Mouse (Mus musculus) embryonic facial prominence, embryonic 11.5 days (tissue): ENCODE data around the gene Pcsk5. TPM values are rescaled to one million over a fixed set of nuclear protein-coding genes. Genes with fewer than 3 reads are reported as not detected.
A peak's percentile ranks its signal among the peaks of the same experiment; 100 is the strongest.

Experiments
- ATAC-seq: fragments of 200-750 bp; cut with Nextera tagmentation; replicated peaks from 2 replicates; pipeline ENCODE4 v1.8.0; 2017; ENCODE audit warnings: low read depth; ENCODE audit not compliant: insufficient number of reproducible peaks, low FRiP score, low TSS enrichment
- DNase-seq: peaks from one replicate; pipeline ENCODE4 v3.0.0-alpha.2; 2015; ENCODE audit warnings: low spot score
- H3K27ac ChIP-seq: fragments of 300-500 bp; sonication (generic); replicated peaks from 2 replicates; pipeline ENCODE4 v1.5.1; 2014; ENCODE audit warnings: mild to moderate bottlenecking, low read depth, low read length, control low read depth
- H3K27me3 ChIP-seq: fragments of 300-500 bp; sonication (generic); 2 replicates; pipeline ENCODE4 v1.6.1; 2014; ENCODE audit warnings: mild to moderate bottlenecking, low read length, moderate library complexity, mixed read lengths; ENCODE audit not compliant: control insufficient read depth, insufficient read depth
- H3K36me3 ChIP-seq: fragments of 300-500 bp; sonication (generic); replicated peaks from 2 replicates; pipeline ENCODE4 v1.6.1; 2014; ENCODE audit warnings: low read depth, mild to moderate bottlenecking, low read length, moderate library complexity, mixed read lengths; ENCODE audit not compliant: control insufficient read depth, insufficient read depth
- H3K4me1 ChIP-seq: fragments of 300-500 bp; sonication (generic); 2 replicates; pipeline ENCODE4 v1.6.1; 2014; ENCODE audit warnings: low read length, mixed read lengths; ENCODE audit not compliant: control insufficient read depth, insufficient read depth
- H3K4me2 ChIP-seq: fragments of 300-500 bp; sonication (generic); 2 replicates; pipeline ENCODE4 v1.6.1; 2014; ENCODE audit warnings: low read depth, mild to moderate bottlenecking, control low read depth, low read length, moderate library complexity
- H3K4me3 ChIP-seq: fragments of 300-500 bp; sonication (generic); 2 replicates; pipeline ENCODE4 v1.5.1; 2014; ENCODE audit warnings: low read depth, low read length, control low read depth
- H3K9ac ChIP-seq: fragments of 300-500 bp; sonication (generic); replicated peaks from 2 replicates; pipeline ENCODE4 v1.6.1; 2014; ENCODE audit warnings: mild to moderate bottlenecking, control low read depth, low read length
- H3K9me3 ChIP-seq: fragments of 300-500 bp; sonication (generic); replicated peaks from 2 replicates; pipeline ENCODE4 v1.6.1; 2016; ENCODE audit warnings: mild to moderate bottlenecking, low read length, inconsistent platforms, mixed read lengths; ENCODE audit not compliant: control insufficient read depth
- WGBS: fragments of 180-500 bp; shearing (Covaris S2); extraction: QIAGEN DNeasy Blood & Tissue Kit; methylation state at CpG from one replicate; pipeline ENCODE4 v1.1.7; 2014; 5-methylcytosine and 5-hydroxymethylcytosine counted together
- polyA plus RNA-seq: library from polyadenylated mRNA; unstranded; fragments of >200 nt; fragmentation: Nextera tagmentation; extraction: Ambion mirVana; gene quantifications from 2 replicates; pipeline ENCODE4 v1.2.1, GENCODE M21; 2014

The Pcsk5 gene
- polyA plus RNA-seq, 1 experiment from 2014 or later, result 17.0 TPM

DNA sequence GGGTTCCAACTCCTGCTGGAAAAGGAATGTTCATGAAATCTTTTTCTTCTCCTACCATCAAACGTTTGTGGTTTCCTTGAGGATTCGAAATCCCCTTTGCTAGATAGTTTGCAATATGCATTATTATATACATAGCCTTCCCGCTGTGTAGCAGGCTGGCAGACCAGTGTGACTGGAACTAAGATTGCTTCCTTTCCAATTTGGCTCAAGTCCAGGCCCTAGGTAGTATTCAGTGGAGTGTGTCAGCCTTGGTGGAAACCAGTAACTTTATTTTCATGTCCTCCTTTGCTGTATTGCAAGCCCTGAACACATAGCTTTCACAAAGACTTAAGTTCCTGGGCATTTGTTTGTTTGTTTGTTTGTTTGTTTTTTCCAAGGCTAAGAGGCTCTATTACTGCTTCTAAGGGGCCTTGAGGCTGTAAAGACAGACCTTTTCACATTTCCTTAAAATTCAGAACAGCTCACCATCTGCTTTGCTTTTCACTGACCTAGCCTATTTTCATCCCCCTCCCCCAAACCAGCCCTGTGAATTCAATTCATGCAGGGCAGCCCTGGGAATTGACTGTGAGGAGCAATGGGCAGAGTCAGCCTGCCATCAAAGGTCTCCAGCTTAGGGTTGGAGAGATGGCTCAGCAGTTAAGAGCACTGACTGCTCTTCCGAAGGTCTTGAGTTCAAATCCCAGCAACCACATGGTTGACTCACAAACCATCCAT, 397.8 kb downstream of the Pcsk5 start:
- no peak overlapping the region for H3K4me2 ChIP-seq
- H3K4me1 ChIP-seq, result no peaks in the 10 kb centered on the region
- 65% methylated on average over 4 of the region's 4 CpGs for whole genome bisulfite sequencing
- H3K36me3 ChIP-seq, result no peaks in the 10 kb centered on the region
- no peak for ATAC-seq
- peak; percentile 51 for DNase-seq
- H3K27me3 ChIP-seq, result no peaks in the 10 kb centered on the region
- no peaks in the 10 kb centered on the region for H3K9me3 ChIP-seq
- H3K4me3 ChIP-seq, result no peak overlapping the region
- no peak overlapping the region for H3K9ac ChIP-seq
- no peak overlapping the region for H3K27ac ChIP-seq

DNA sequence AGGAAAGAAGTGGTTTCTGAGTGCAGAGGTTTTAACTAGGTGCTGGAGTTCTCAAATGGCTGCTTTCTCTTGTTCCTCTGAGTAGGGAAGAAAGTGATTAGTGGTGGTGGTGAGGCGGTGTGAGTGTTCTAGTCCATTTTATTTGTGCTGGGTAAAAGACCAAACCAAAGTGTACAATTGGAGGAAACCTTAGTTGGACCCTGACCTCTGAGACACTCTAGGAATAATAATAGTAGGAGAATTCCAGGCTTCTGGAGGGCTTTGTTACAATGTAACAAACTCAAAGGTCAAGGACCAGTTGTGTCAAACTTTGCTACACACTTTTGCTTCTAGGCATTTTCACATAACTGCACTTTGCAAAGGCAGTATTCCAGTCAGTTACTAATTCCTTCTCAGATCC, 400.8 kb downstream of the Pcsk5 start:
- DNase-seq (no peak), ATAC-seq (no peak)
- Histone ChIP-seq H3K27me3 (no peaks in the 10 kb centered on the region), H3K4me2 (no peak overlapping the region), H3K9ac (no peak overlapping the region), H3K4me3 (no peak overlapping the region), H3K27ac (no peak overlapping the region), H3K36me3 (no peaks in the 10 kb centered on the region), H3K9me3 (no peaks in the 10 kb centered on the region), H3K4me1 (no peaks in the 10 kb centered on the region)
- 87% methylated on average over 1 of the region's 1 CpGs for WGBS

DNA sequence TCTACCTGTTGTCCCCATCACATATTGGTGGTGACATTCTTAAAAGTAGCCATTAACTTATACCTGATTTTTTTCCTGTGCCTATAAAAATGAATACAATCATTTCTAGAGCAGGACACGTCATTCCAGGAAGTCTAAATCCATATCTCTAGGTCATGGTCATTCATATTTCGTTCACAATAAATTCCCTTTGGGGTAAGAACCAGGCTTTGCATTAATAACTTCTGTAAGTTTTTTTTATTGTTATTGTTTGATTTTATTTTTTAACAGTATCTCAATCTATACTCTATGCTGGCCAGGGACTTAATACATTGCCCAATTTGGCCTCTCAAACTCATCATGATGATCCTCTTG, 408.9 kb downstream of the Pcsk5 start:
- Histone ChIP-seq H3K27ac (no peak overlapping the region), H3K4me2 (no peak overlapping the region), H3K36me3 (no peaks in the 10 kb centered on the region), H3K4me1 (no peaks in the 10 kb centered on the region), H3K9me3 (no peaks in the 10 kb centered on the region), H3K4me3 (no peak overlapping the region), H3K27me3 (no peaks in the 10 kb centered on the region), H3K9ac (no peak overlapping the region)
- ATAC-seq (no peak), DNase-seq (no peak)
- 86% methylated on average over 2 of the region's 2 CpGs for WGBS

DNA sequence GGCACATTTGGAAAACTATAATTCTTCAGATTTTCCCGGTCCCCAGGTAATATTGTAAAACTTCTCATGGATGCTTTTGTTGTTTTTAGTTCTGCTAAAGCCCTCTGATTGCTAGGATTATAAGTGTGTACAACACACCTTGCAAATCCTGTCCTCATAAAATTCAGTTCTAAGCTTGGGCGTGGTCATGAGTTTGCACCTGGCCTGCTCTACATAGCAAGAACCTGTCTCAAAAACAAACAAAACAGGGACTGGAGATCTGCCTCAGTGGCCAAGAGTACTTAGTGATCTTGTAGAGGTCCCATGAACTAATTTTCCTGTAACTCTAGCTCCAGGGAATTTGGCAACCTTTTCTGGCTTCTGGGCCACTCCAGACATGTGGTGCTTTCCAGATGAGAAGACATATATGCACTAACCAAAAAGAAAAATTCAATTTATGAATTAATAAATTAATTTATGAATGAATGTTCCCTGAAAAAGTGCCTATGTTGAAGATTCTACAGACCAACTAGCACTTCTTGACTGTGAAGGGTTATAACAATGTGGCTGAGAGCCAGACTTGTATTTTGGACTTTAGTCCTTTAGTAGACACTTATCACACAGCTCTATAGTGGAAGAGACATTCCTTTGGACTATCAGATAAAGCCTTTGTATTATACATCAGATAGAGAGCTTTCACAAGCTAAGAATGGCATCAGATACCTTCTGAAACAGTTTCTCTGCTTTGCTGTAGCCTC, 409.4 kb downstream of the Pcsk5 start:
- no peaks in the 10 kb centered on the region for H3K36me3 ChIP-seq
- WGBS, result 85% methylated on average over 2 of the region's 2 CpGs
- no peaks in the 10 kb centered on the region for H3K27me3 ChIP-seq
- H3K9me3 ChIP-seq, result no peaks in the 10 kb centered on the region
- no peak for DNase-seq
- H3K27ac ChIP-seq, result no peak overlapping the region
- no peak overlapping the region for H3K9ac ChIP-seq
- no peak for ATAC-seq
- no peak overlapping the region for H3K4me2 ChIP-seq
- no peak overlapping the region for H3K4me3 ChIP-seq
- no peaks in the 10 kb centered on the region for H3K4me1 ChIP-seq

DNA sequence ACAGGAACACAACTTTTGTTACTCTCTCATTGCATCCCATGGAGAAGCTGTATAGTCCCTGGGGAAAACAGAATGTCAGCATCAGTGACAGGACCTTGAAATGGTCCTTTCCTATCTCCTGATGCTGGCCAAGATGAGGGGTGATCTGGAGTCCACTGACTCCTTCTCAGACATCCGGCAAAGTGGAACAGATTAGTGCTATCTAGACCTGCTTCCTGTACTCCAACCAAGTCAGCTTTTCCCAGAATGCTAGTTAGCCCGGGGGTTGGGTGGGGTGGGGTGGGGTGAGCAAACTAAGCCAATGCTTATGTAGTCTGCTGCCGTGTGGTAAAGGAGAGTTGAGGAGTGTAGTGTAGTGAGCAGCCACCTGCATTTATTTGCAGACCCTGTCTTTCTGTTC, 414.1 kb downstream of the Pcsk5 start:
- Histone ChIP-seq H3K9me3 (no peaks in the 10 kb centered on the region), H3K4me3 (no peak overlapping the region), H3K27ac (no peak overlapping the region), H3K4me2 (no peak overlapping the region), H3K9ac (no peak overlapping the region), H3K36me3 (no peaks in the 10 kb centered on the region), H3K27me3 (no peaks in the 10 kb centered on the region), H3K4me1 (no peaks in the 10 kb centered on the region)
- ATAC-seq (no peak), DNase-seq (no peak)
- WGBS, result 64% methylated on average over 3 of the region's 3 CpGs

DNA sequence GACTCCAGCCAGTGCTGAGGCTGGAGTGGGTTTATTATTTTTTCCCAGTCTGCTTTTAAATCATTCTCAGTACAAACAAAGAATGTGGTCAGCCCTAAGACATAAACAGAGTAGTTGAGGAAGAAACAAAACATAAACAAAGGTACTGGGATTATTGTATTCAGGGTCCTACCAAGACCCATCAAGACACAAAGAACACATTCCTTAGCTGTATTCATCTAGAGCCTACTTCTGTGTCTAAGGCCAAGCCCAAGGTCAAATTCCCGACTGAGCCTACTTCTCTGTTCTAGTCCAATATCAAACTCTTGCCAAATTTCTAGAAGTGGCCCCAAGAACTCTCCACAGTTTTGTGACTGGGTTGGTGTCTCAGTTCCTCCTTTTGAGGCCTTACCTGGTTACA, 419.6 kb downstream of the Pcsk5 start:
- Histone ChIP-seq H3K27ac (no peak overlapping the region), H3K27me3 (no peaks in the 10 kb centered on the region), H3K4me1 (no peaks in the 10 kb centered on the region), H3K4me2 (no peak overlapping the region), H3K4me3 (no peak overlapping the region), H3K9ac (no peak overlapping the region), H3K9me3 (no peaks in the 10 kb centered on the region), H3K36me3 (no peaks in the 10 kb centered on the region)
- no peak for DNase-seq
- WGBS, result 68% methylated on average over 1 of the region's 1 CpGs
- ATAC-seq, result no peak

DNA sequence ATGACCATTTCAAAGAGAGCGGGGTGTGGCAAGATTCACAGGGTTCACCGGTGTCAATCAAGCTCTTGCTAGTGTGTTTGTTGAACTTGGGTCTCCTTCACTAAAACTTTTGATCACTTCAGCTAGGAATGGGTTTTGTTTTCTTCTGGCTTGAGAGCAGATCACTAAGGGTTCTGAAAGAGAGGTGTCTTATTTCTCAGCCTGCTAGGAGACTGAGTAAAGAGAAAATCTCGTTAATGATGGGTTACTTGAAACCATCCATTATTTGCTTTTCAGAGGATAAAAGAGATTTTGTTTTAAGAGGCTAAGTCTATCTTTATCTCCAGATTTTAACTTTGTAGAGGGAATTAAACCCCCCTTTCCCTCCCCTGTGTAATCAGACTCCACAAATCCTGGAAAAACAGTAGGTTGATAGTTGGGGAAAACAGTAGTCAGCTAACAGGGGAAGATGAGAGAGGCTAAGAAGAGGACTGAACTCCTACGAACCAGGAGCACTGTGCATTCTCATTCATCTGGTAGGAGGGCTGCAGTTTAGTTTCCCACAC, 424.4 kb downstream of the Pcsk5 start:
- no peaks in the 10 kb centered on the region for H3K36me3 ChIP-seq
- H3K4me2 ChIP-seq, result no peak overlapping the region
- no peaks in the 10 kb centered on the region for H3K27me3 ChIP-seq
- WGBS, result 41% methylated on average over 4 of the region's 4 CpGs
- H3K9ac ChIP-seq, result no peak overlapping the region
- H3K9me3 ChIP-seq, result no peaks in the 10 kb centered on the region
- ATAC-seq (no peak), DNase-seq (peak; percentile 26)
- no peak overlapping the region for H3K4me3 ChIP-seq
- H3K27ac ChIP-seq, result no peak overlapping the region
- no peaks in the 10 kb centered on the region for H3K4me1 ChIP-seq

DNA sequence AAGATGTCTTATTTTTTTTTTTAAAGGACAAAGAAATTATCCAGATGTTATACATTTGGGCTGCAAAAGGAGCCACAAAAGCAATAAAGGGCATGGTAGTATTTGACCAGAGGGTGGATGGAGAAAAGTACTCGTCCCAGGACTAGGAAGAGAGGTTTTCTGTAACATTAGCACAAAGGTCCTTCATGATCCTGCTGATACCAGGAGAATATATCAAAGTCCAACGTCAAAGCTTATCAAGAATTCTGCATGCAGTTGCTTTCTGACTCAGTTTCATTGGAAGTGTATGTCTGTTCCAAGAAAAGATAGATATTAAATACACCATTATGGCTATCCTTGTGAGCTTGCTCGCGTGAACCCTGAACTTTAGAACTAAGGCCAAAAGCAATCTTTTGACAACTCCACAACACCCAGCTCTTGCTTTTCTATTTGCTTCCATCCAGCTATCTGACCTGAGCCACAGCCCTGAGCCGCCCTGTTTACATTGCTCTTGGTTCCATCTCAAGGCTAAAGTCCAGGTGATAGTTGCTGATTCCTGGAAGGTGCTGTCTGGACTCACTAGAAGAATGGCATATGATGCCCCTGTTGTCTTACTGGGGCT, 426.9 kb downstream of the Pcsk5 start:
- 80% methylated on average over 5 of the region's 5 CpGs for WGBS
- H3K4me3 ChIP-seq, result no peak overlapping the region
- no peak for ATAC-seq
- no peaks in the 10 kb centered on the region for H3K36me3 ChIP-seq
- no peak overlapping the region for H3K4me2 ChIP-seq
- H3K9me3 ChIP-seq, result no peaks in the 10 kb centered on the region
- DNase-seq, result no peak
- no peaks in the 10 kb centered on the region for H3K4me1 ChIP-seq
- no peak overlapping the region for H3K27ac ChIP-seq
- H3K27me3 ChIP-seq, result no peaks in the 10 kb centered on the region
- H3K9ac ChIP-seq, result no peak overlapping the region
